Mouse (Mus musculus) embryonic facial prominence, embryonic 13.5 days (tissue): ENCODE results near the gene Pcbd2. TPM values are rescaled to one million over a fixed set of nuclear protein-coding genes. Genes with fewer than 3 reads are reported as not detected.

ENCODE experiments used
- polyA plus RNA-seq: library from polyadenylated mRNA; unstranded; fragments of >200 nt; fragmentation: Nextera tagmentation; extraction: Ambion mirVana; gene quantifications from 2 replicates; pipeline ENCODE4 v1.2.1, GENCODE M21; 2015

Pcbd2 gene
- polyA plus RNA-seq, 1 experiment from 2014 or later, result 44.3 TPM

Other genes with a start within 250 kb of the Pcbd2 start
- 275 and 276 TPM in 2 replicates for gene Dbn1, start 239.3 kb upstream of the Pcbd2 start, polyA plus RNA-seq
- 105 and 119 TPM in 2 replicates for gene Pdlim7, start 213.7 kb upstream of the Pcbd2 start, polyA plus RNA-seq
- gene Dok3, start 198.1 kb upstream of the Pcbd2 start, polyA plus RNA-seq, result 2.3 and 2.8 TPM in 2 replicates
- gene Ddx41, start 190.7 kb upstream of the Pcbd2 start, polyA plus RNA-seq, result 73.0 and 80.0 TPM in 2 replicates
- gene Fam193b, start 156.2 kb upstream of the Pcbd2 start, polyA plus RNA-seq, result 47.4 and 49.9 TPM in 2 replicates
- 158 and 177 TPM in 2 replicates for gene Tmed9, start 153.6 kb upstream of the Pcbd2 start, polyA plus RNA-seq
- 34.3 and 35.1 TPM in 2 replicates for gene B4galt7, start 127.5 kb upstream of the Pcbd2 start, polyA plus RNA-seq
- 76.3 and 76.5 TPM in 2 replicates for gene Caml, start 104.4 kb upstream of the Pcbd2 start, polyA plus RNA-seq
- gene Ddx46, start 92.3 kb upstream of the Pcbd2 start, polyA plus RNA-seq, result 43.2 and 44.3 TPM in 2 replicates
- gene B230219D22Rik, start 34.2 kb upstream of the Pcbd2 start, polyA plus RNA-seq, result 71.5 and 73.7 TPM in 2 replicates
- 109 and 110 TPM in 2 replicates for gene Txndc15, start 12.7 kb upstream of the Pcbd2 start, polyA plus RNA-seq
- not detected in 2 replicates for gene Catsper3, start 57.2 kb downstream of the Pcbd2 start, polyA plus RNA-seq
- gene Pitx1, start 108.8 kb downstream of the Pcbd2 start, polyA plus RNA-seq, result 27.7 and 62.7 TPM in 2 replicates